Mouse (Mus musculus): ENCODE results near the gene Mtrr.

Gene Mtrr

GRCm38 (mm10) chr13:68581747-68582516, at the start of gene Mtrr, which contains the start of gene Fastkd3:
Gene Mtrr (minus strand): TSS chr13:68582149.
Gene Fastkd3 (plus strand): TSS chr13:68582234.
- in situ Hi-C loops (cut with MboI; ENCODE audit: low pct_unique_long_range_greater_than_20kb in 1 of 2, low sequenced_read_pairs in 2 of 2, unreplicated experiment in 1 of 2) = loop anchor here in 1 of 2 experiments (25.0 kb wide), 1 partner anchor 1055 kb away; no protein-coding TSS in a partner anchor

- in situ Hi-C loops (cut with MboI; ENCODE audit: low pct_unique_long_range_greater_than_20kb in 1 of 2, low sequenced_read_pairs in 2 of 2, unreplicated experiment in 1 of 2) = no loop called here
These were observed 45.1 kb upstream of the Mtrr start for GRCm38 (mm10) chr13:68627041-68627440.

- in situ Hi-C loops (cut with MboI; ENCODE audit: low pct_unique_long_range_greater_than_20kb in 1 of 2, low sequenced_read_pairs in 2 of 2, unreplicated experiment in 1 of 2) = no loop called here
These were observed 40.8 kb upstream of the Mtrr start for GRCm38 (mm10) chr13:68622792-68623191.

DNA sequence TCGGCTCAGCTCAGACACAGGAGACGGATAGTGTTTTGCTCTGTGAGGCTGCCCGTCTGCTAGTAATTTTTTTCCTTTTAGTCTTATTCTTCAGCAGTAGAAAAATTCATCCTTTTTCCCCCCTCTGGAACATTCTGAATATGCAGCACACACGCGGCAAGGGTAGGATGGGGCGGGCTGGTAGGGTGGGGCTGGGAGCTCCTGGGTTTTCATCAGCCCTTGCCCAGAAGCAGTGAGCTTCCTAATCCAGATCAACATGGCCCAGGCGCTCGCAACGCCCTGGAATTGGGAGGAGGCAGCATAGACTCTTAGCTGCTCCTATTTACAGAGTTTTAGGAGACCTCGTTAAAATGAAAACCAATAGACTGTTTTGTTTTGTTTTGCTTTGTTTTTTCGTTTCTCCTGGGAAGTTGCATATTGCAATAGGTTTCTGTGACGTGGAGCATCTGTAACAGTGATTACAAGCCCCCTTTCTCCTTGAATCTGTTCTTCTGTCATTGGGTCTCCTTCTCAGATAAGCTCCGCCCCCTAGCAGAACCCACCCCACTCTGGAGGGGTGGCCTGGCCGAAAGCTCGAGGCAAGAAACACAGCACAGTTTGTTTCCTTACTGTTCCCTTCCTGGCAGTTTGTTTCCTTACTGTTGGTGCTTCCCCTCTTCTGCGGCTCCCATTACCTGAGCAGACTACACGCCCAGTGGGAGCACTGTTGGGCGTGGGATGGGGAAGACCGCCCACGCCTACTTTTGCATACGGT, 25.9 kb upstream of the Mtrr start:
- in situ Hi-C loops (cut with MboI; ENCODE audit: low pct_unique_long_range_greater_than_20kb in 1 of 2, low sequenced_read_pairs in 2 of 2, unreplicated experiment in 1 of 2) = loop anchor here in 1 of 2 experiments (10.0 kb wide), 2 partner anchors 397 to 857 kb away; no protein-coding TSS in a partner anchor

GRCm38 (mm10) chr13:68605689-68606126, 23.8 kb upstream of the Mtrr start:
- in situ Hi-C loops (cut with MboI; ENCODE audit: low pct_unique_long_range_greater_than_20kb in 1 of 2, low sequenced_read_pairs in 2 of 2, unreplicated experiment in 1 of 2) = loop anchor here in 1 of 2 experiments (10.0 kb wide), 2 partner anchors 399 to 859 kb away; no protein-coding TSS in a partner anchor

DNA sequence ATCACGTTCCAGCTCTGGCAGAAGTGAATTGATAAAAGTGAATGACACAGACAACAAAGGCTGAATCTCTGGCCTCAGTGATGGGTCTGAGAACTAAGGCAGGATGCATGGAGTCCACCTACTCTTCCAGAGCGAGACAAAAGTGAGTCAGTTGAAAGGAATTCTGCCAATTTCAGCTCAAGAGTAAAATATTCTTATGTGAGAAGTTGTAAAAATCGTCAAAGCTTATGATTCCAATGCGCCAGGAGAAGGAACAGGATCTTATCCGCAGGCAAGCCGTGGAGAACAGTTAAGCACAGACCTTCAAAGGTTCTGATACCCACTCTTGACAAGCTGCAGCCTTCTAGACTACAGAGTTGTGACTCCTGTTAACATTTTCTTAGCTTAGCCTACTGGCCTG, 21.1 kb upstream of the Mtrr start:
- in situ Hi-C loops (cut with MboI; ENCODE audit: low pct_unique_long_range_greater_than_20kb in 1 of 2, low sequenced_read_pairs in 2 of 2, unreplicated experiment in 1 of 2) = loop anchor here in 1 of 2 experiments (10.0 kb wide), 2 partner anchors 402 to 862 kb away; no protein-coding TSS in a partner anchor

DNA sequence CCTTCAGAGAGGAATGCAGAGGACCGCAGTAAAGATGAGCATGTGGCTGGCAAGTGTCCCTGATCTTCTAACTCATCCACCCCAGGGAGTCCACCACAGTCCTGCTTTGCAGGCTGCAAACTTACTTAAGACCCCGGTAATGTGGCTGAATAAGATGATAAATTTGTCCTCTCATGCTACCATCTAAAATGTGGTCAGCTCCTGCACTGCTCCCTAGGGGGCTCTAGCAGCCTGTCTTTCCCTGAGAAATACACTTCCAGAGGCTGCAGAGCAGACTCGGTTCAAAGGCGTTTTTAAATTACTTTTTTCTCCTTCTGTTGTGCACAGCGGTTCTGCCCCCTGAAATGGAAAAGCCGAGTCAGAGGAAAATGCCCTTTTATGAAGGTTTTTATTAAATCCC, 19.2 kb upstream of the Mtrr start:
- in situ Hi-C loops (cut with MboI; ENCODE audit: low pct_unique_long_range_greater_than_20kb in 1 of 2, low sequenced_read_pairs in 2 of 2, unreplicated experiment in 1 of 2) = loop anchor here in 1 of 2 experiments (10.0 kb wide), 2 partner anchors 404 to 864 kb away; no protein-coding TSS in a partner anchor

DNA sequence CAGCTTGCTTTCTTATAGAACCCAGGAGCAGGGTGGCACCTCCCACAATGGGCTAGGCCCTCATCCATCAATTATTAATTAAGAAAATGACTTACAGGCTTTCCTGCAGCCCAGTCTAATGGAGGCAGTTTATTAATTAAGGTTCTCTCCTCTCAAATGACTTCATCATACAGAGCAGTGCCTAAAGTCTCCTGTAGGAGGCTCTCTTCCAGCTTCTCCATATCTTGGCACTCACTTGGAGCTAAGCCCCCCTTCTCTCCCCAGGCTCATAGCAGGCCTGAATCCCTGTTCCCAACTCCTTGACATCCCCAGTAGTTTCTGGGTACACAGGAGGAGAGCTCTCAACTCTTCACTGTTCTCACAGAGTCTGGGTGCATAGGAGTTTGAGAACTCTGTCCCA, 17.0 kb upstream of the Mtrr start:
- in situ Hi-C loops (cut with MboI; ENCODE audit: low pct_unique_long_range_greater_than_20kb in 1 of 2, low sequenced_read_pairs in 2 of 2, unreplicated experiment in 1 of 2) = loop anchor here in 1 of 2 experiments (25.0 kb wide), 1 partner anchor 1038 kb away; no protein-coding TSS in a partner anchor

GRCm38 (mm10) chr13:68597667-68598066, 15.7 kb upstream of the Mtrr start:
- in situ Hi-C loops (cut with MboI; ENCODE audit: low pct_unique_long_range_greater_than_20kb in 1 of 2, low sequenced_read_pairs in 2 of 2, unreplicated experiment in 1 of 2) = loop anchor here in 1 of 2 experiments (25.0 kb wide), 1 partner anchor 1040 kb away; no protein-coding TSS in a partner anchor

GRCm38 (mm10) chr13:68597199-68597598, 15.2 kb upstream of the Mtrr start, which contains the start of gene 1700001L19Rik:
Gene 1700001L19Rik (plus strand): TSS chr13:68597421.
- in situ Hi-C loops (cut with MboI; ENCODE audit: low pct_unique_long_range_greater_than_20kb in 1 of 2, low sequenced_read_pairs in 2 of 2, unreplicated experiment in 1 of 2) = loop anchor here in 1 of 2 experiments (25.0 kb wide), 1 partner anchor 1040 kb away; no protein-coding TSS in a partner anchor

- in situ Hi-C loops (cut with MboI; ENCODE audit: low pct_unique_long_range_greater_than_20kb in 1 of 2, low sequenced_read_pairs in 2 of 2, unreplicated experiment in 1 of 2) = loop anchor here in 1 of 2 experiments (25.0 kb wide), 1 partner anchor 1044 kb away; no protein-coding TSS in a partner anchor
These were observed 11.8 kb upstream of the Mtrr start for GRCm38 (mm10) chr13:68593797-68594196.

GRCm38 (mm10) chr13:68588352-68588751, 6.4 kb upstream of the Mtrr start:
- in situ Hi-C loops (cut with MboI; ENCODE audit: low pct_unique_long_range_greater_than_20kb in 1 of 2, low sequenced_read_pairs in 2 of 2, unreplicated experiment in 1 of 2) = loop anchor here in 1 of 2 experiments (25.0 kb wide), 1 partner anchor 1049 kb away; no protein-coding TSS in a partner anchor

GRCm38 (mm10) chr13:68585441-68585840, 3.5 kb upstream of the Mtrr start:
- in situ Hi-C loops (cut with MboI; ENCODE audit: low pct_unique_long_range_greater_than_20kb in 1 of 2, low sequenced_read_pairs in 2 of 2, unreplicated experiment in 1 of 2) = loop anchor here in 1 of 2 experiments (25.0 kb wide), 1 partner anchor 1052 kb away; no protein-coding TSS in a partner anchor

DNA sequence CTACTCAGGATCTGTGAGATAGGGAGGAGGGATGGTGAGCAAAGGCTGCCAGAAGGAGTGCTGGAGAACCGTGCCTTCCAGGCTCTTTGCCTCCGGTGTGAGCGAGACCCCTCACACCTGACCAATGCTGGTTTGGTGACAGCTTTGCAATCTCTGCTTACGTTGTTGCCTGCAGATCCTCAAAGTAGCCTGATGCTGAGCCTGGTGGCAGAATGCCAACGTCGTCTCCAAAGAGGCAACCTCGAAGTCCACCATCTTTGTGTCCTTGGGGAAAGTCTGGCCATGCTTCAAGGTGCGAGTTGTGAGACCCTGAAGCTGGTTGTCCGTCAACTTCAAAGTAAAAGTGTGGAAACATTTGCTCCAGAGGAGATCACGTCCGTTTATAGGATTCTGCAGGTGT, 2.0 kb upstream of the Mtrr start:
- in situ Hi-C loops (cut with MboI; ENCODE audit: low pct_unique_long_range_greater_than_20kb in 1 of 2, low sequenced_read_pairs in 2 of 2, unreplicated experiment in 1 of 2) = loop anchor here in 1 of 2 experiments (25.0 kb wide), 1 partner anchor 1053 kb away; no protein-coding TSS in a partner anchor

GRCm38 (mm10) chr13:68582517-68582780, 500 bp upstream of the Mtrr start:
- in situ Hi-C loops (cut with MboI; ENCODE audit: low pct_unique_long_range_greater_than_20kb in 1 of 2, low sequenced_read_pairs in 2 of 2, unreplicated experiment in 1 of 2) = loop anchor here in 1 of 2 experiments (25.0 kb wide), 1 partner anchor 1055 kb away; no protein-coding TSS in a partner anchor

GRCm38 (mm10) chr13:68581086-68581740, 736 bp downstream of the Mtrr start:
- in situ Hi-C loops (cut with MboI; ENCODE audit: low pct_unique_long_range_greater_than_20kb in 1 of 2, low sequenced_read_pairs in 2 of 2, unreplicated experiment in 1 of 2) = loop anchor here in 1 of 2 experiments (25.0 kb wide), 1 partner anchor 1056 kb away; no protein-coding TSS in a partner anchor

- in situ Hi-C loops (cut with MboI; ENCODE audit: low pct_unique_long_range_greater_than_20kb in 1 of 2, low sequenced_read_pairs in 2 of 2, unreplicated experiment in 1 of 2) = loop anchor here in 1 of 2 experiments (25.0 kb wide), 1 partner anchor 1059 kb away; no protein-coding TSS in a partner anchor
These were observed 4.0 kb downstream of the Mtrr start for GRCm38 (mm10) chr13:68577945-68578344.

GRCm38 (mm10) chr13:68574398-68574797, 7.6 kb downstream of the Mtrr start:
- in situ Hi-C loops (cut with MboI; ENCODE audit: low pct_unique_long_range_greater_than_20kb in 1 of 2, low sequenced_read_pairs in 2 of 2, unreplicated experiment in 1 of 2) = loop anchor here in 1 of 2 experiments (25.0 kb wide), 1 partner anchor 412 kb away; no protein-coding TSS in a partner anchor
